Mouse (Mus musculus): ENCODE measurements at regions not wholly inside any gene's neighbourhood (a gene's known extent, or its start where the extent isn't known, plus 50 kb on each side); places are given as distances from the start of the nearest gene placed in this dataset.
"Not testable (repeated sequence)": the region's sequence is repeated elsewhere in the genome, so short reads cannot be mapped to it uniquely, and the experiment has no call there.

DNA sequence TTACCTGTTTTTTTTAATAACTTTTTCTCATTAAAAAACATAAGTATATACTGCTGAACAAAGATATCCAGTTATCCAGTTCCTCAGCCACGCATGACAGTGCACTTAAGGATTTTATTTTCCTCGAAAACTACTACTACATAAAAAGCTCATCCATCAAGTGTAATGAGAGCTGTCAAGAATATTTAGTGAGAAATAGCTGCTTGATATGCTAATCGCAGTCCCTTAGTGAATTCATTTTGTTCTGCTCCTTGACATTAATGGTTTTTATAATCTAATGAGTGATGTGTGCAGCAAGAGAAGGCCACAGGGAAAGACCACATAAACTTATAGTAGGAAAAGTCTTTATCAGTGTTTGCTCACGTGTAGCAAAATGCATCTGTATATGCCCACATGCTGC lies 754.0 kb upstream of the Slc39a10 start:
- no peak for DNase-seq

GRCm38 (mm10) chr1:47606597-47606996 lies 713.9 kb upstream of the Slc39a10 start:
- no peak for DNase-seq

GRCm38 (mm10) chr1:47603989-47604360 lies 711.3 kb upstream of the Slc39a10 start:
- no peak for DNase-seq

GRCm38 (mm10) chr1:47603294-47603988 lies 710.8 kb upstream of the Slc39a10 start:
- no peak for DNase-seq

DNA sequence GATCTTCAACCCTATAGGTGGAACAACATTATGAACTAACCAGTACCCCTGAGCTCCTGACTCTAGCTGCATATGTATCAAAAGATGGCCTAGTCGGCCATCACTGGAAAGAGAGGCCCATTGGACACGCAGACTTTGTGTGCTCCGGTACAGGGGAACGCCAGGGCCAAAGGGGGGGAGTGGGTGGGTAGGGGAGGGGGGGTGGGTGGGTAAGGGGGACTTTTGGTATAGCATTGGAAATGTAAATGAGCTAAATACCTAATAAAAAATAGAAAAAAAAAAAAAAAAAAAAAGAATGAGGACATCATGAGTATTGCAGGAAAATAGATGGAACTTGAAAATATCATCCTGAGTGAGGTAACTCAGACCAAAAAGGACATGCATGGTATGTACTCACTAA lies 701.0 kb upstream of the Slc39a10 start:
- not testable (repeated sequence) for DNase-seq

DNA sequence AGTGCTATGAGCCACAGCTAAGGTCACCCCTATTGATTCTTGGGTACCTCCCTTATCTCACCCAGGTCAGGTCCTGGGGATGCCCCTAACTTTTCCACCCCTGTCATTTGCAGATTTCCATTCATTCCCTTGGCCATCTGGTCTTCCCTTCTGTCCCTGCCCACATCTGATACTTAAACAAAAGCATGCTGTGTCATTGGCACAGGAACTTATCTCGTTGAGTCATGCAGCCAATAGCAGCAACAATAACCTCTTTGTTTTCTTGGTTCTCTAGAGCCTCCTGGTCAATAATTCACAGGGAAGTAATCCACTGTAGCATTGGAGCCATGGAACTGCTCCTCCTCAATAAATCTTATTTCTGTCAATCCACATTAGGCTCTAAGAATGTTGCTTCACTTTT lies 653.0 kb upstream of the Slc39a10 start:
- peak; percentile 7 to 31 for DNase-seq

GRCm38 (mm10) chr1:47511426-47511825 lies 618.8 kb upstream of the Slc39a10 start:
- DNase-seq = no peak

DNA sequence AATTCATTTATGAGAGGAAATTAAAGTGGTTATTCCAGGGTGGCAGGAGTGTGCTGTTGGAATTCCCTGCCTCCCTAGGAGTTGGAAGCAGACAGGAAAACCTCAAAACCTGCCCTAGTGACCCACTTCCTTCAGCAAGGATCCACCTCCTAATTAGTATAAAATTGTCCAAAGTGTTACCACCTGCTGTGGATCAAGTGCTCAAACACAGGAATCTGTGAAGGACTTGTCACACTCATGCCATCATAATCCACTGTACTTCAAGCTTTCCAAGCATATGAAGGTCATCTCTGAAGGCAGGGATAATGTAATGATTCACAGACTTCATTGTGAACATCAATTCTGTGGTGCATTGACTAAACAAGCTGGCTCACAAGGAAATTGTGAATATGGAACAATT lies 615.1 kb upstream of the Slc39a10 start:
- no peak for DNase-seq

GRCm38 (mm10) chr1:47488581-47489204 lies 596.0 kb upstream of the Slc39a10 start:
- no peak for DNase-seq

GRCm38 (mm10) chr1:47486087-47486486 lies 593.4 kb upstream of the Slc39a10 start:
- DNase-seq = no peak

GRCm38 (mm10) chr1:47479059-47479458 lies 586.4 kb upstream of the Slc39a10 start:
- DNase-seq = no peak

- no peak for DNase-seq
These were observed 574.1 kb upstream of the Slc39a10 start for GRCm38 (mm10) chr1:47466573-47467253.

GRCm38 (mm10) chr1:47448737-47449489 lies 556.3 kb upstream of the Slc39a10 start:
- no peak for DNase-seq

- no peak for DNase-seq
These were observed 555.4 kb upstream of the Slc39a10 start for GRCm38 (mm10) chr1:47448070-47448469.

GRCm38 (mm10) chr1:47446021-47446420 lies 553.4 kb upstream of the Slc39a10 start:
- no peak for DNase-seq

DNA sequence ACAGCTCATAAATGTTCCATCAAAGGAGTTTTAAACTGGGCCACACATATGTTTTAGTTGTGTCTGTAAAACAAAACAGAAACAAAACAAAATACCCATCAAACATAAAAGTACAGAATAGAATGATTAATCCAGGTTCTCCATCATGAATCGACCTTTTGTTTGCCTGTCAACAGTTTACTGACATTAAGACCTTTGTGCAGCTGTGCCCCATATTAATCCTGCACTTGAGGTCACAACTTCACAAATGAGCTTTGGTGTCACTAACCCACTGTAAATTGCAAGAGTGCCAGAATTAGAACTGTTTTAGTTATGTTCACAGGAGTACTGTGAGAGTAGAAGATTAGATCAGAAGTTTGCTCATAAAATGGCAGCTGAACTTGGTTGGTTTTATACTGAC lies 540.2 kb upstream of the Slc39a10 start:
- DNase-seq = no peak

DNA sequence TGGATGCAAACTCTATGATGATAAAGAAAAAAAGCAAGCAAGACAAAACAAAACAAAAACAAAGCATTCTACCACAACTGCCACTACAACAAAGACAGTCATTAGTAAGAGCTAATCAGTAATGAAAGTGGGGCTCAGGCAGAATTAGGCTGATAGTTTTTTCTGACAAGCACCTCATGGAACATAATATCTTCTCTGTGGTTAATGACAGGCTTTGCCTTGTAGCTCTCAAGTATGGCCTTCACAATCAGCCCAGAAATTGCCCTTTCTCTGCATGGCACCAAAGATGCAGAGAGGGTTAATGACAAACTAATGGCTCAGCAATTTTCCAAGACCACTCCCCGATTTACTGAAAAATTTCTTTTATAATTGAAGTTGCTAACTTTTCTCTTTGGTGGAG lies 512.5 kb upstream of the Slc39a10 start:
- DNase-seq = no peak

GRCm38 (mm10) chr1:47386579-47386978 lies 493.9 kb upstream of the Slc39a10 start:
- no peak for DNase-seq

- no peak for DNase-seq
These were observed 486.1 kb upstream of the Slc39a10 start for GRCm38 (mm10) chr1:47378795-47379194.

DNA sequence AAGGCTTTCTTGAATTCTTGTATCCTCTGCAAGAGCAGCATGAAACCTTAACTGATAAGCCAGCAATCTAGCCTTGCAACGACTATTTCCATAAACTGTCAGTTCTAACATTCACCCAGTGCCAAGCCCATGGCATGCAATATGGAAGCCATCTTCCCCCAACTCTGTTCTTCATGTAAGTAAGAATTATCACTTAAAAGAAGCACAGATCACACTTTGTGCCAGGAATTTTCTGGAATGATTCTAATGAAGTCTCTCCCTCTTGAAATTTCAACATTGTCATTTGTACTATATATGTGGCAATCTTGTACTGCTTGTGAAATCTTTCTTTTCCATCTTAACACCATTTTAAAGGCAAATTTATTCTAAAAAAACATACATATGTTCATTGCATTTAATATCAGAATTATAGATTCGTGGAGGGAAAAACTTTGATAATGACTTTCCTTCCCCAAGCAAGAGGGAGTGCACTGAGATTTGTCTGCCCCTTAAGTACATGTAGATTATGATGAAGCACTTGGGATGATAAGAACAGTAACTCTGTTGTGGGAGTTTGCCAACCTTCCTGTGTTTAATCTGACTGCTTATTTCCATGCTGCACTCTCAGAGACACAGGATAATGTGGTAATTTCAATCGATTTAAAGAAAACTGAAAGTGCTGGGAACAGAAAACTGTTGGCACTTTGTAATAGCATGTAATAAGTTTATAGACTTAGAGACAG lies 447.2 kb upstream of the Slc39a10 start:
- DNase-seq = no peak

DNA sequence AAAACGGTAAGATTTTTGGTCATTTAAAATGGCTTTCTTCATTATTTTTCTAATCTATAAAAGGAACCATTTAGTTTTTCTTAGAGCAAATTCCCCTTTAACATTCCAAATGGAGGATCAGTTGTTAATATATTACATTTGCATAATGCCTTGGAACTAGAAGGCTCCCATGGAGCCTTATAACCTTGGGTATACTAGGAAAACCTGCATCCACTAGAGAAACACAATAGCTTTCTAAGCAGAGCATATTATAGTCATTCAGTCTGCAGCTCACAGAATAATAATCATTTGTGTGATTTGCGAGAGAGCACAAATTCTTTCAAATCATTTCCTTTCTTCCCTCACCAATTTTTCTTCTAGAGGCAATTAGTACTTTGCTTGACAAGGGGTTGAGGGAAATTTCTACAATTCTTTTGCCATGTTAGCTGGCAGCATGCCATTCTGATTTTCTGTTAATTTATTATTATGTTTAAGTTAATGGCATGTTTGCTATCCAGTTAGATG lies 418.0 kb upstream of the Slc39a10 start:
- no peak for DNase-seq

- DNase-seq = no peak
These were observed 414.3 kb upstream of the Slc39a10 start for GRCm38 (mm10) chr1:47306961-47307360.

DNA sequence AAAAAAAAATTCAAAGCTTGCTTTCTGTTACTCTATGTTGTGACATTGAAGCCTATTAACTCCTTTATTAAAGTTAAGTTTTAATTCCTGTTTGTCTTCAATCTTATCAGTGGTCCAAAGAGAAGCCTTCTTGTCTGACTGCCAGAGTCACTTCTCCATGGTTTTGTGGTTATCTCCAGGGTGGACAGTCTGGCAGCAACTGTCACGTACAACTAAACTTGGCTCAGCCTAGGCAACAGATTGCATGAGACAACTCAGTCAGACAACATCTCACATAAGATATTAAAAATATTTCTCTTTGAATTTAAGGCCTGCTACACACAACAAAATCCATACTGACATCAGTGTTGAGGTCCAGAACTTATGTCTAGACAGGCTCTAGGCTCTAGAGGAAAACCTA lies 406.7 kb upstream of the Slc39a10 start:
- DNase-seq = peak; percentile 24 to 62

All from cerebellum, postnatal 14 days (tissue).